Mouse (Mus musculus): ENCODE measurements around the gene Tmcc2.

Gene Tmcc2

GRCm38 (mm10) chr1:132342518-132342917 is 48.6 kb downstream of the Tmcc2 start:
- no peak for DNase-seq (ENCODE audit: low read depth, low spot score)

DNA sequence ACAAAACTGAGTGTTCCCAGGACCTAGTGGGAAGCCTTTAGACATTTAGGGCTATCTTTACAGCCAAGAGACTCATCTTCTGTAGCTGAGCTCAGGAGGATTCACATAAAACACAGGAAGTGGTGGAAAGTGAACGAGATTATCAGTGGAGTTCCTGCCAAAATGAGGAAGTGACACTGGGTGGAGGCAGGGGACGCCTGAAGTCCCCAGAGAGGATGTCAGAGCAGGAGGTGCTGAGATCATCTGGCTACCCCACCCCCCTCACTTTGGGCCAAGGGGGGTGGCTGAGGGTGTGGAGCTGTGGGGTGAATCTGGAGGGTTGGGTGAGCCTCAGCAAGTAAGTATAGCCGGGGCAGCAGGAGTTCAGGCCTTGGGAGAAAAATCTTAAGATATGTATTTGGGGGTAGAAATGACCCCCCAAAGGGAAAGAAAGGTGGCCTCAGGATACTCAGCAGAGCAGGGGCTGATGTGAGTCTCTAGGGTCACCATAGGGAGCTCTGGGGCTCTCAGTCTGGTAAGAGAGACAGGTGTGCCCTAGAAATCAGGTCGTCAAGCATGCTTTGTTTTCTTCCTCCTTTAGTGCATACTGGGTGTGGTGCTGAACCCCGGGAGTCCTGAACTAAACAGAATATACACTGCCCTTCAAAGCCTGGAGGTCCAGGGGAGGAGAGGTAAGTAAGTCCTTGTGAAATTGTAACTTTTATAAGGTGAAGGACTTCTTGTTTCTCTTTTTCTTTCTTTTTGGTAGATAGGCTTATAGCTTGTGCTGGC is 49.2 kb downstream of the Tmcc2 start:
- DNase-seq (ENCODE audit: low read depth, low spot score), result peak; percentile 82

- DNase-seq (ENCODE audit: low read depth, low spot score), result no peak
Measured at GRCm38 (mm10) chr1:132338027-132338660, 52.9 kb downstream of the Tmcc2 start.

- no peak for DNase-seq (ENCODE audit: low read depth, low spot score)
Measured at GRCm38 (mm10) chr1:132336921-132337320, 54.2 kb downstream of the Tmcc2 start.

DNA sequence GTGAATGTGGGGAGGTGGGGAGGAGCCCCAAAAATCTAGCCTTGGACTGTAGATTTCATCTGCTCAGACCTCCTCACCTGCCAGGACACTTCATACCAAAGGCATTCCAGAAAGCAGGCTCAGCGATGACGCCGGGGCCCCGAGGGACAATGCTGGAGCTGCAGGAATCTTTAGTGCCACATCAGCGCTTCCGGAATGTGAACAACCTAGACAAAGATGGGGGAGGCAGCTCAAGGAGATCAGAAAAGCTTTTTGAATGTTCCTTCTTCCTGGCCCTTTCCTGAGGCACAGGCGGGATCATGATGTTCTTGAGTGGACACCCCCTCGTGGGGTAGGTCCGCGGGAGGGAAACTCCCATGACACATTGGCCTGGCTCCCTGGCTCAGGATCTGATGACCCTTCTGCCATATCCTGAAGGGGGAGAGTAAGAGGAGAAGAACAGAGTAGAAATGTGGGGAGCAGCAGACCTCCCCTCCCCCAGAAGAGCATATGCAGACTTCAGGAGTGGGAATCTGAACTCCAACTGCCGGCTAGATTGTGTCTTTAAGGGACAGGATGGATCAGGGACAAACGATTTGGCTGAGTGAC is 55.6 kb downstream of the Tmcc2 start:
- no peak for DNase-seq (ENCODE audit: low read depth, low spot score)

DNA sequence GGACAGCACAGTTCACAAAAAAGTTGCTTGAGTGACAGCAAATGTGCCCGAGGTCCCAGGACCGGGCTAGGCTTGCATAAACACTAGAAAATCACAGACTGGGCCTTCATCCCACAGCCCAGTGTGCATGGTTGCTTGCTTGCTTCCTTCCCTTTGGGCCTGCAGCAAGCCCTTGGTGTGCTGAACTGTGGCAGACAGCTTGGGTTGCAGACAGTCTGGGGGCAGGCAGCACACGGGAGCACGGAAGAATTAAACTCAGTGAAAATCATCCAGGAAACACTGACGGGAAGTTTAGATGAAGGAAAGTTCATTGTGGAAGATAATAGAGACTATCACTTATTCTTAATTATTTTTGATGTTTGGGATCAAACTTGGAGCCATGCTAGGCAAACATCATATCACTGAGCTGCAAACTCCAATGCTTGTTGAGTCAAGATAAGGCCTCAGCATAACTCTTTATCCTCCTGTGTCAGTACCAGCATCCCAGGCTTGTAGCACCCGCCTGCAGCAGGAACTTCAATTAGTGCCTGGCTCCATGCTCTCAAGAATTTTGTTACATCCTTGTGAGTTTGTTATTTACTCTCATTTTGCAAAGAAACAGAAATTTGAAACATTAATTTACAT is 56.8 kb downstream of the Tmcc2 start:
- no peak for DNase-seq (ENCODE audit: low read depth, low spot score)

DNA sequence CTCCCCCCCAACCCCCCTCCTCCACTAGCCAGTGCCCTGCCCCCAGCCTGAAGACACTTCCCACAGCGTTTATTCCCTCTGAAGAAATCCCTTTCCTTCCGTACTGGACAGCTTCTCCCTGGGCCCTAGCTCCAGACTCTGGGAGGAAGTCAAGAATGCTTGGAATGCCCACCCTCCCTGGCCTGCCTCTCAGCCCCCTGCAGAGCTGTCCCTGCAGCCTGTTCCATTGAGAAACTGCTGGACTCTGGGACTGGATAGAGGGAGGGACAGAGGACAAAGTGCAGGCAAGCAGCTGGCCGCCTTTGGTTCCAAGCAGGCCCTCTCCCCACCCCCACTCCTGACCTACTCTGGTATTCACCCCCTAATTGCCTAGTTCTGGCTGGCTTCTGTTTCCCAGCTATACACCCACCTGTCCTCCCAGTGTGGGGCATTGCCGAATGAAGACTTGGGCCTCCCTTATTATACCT is 57.4 kb downstream of the Tmcc2 start:
- no peak for DNase-seq (ENCODE audit: low read depth, low spot score)

DNA sequence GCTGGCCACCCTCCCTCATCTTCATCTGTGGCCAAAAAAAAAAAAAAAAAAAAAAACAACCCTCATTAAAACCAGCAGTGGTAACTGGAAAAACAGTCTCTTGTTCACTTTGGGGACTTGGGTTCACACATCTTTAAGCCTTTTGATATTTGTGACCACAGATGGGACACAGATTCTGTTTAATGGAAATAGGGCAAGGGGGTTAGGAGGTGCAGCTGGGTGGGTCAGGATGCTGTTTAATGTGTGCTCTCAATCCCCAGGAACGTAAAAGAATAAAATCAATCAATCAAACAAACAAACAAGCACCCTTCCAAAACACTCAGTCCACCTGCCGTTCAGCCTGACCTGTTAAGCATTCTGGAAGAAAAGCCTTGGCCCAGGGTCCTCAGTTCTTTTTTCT is 57.9 kb downstream of the Tmcc2 start:
- DNase-seq (ENCODE audit: low read depth, low spot score), result no peak

DNA sequence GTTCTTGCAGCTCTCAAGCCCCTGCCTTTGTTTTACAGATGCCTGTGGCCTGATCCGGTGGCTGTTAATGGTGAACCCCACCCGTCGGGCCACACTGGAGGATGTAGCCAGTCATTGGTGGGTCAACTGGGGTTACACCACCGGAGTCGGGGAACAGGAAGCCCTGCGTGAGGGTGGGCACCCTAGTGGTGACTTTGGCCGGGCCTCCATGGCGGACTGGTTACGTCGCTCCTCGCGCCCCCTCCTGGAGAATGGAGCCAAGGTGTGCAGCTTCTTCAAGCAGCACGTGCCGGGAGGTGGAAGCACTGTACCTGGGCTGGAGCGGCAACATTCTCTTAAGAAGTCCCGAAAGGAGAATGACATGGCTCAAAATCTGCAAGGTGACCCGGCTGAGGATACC is 59.8 kb downstream of the Tmcc2 start:
- DNase-seq (ENCODE audit: low read depth, low spot score), result no peak

GRCm38 (mm10) chr1:132330397-132330796 is 60.7 kb downstream of the Tmcc2 start:
- no peak for DNase-seq (ENCODE audit: low read depth, low spot score)

DNA sequence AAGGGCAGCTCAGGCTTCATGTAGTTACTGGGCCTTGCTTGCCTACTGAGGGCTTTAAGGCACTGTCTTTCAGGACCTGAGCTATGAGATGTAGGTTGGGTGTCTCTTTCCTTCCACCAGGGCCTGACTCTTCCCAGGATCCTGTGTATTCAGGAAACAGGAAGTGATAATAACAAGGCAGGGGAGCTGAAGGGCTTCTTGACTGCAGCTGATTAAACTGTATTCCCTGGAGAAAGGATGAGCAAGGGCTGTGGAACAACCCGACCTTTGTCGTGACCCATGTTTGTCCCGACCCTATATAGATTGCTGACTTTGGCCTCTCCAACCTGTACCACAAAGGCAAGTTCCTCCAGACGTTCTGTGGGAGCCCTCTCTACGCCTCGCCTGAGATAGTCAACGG is 61.4 kb downstream of the Tmcc2 start:
- no peak for DNase-seq (ENCODE audit: low read depth, low spot score)

DNA sequence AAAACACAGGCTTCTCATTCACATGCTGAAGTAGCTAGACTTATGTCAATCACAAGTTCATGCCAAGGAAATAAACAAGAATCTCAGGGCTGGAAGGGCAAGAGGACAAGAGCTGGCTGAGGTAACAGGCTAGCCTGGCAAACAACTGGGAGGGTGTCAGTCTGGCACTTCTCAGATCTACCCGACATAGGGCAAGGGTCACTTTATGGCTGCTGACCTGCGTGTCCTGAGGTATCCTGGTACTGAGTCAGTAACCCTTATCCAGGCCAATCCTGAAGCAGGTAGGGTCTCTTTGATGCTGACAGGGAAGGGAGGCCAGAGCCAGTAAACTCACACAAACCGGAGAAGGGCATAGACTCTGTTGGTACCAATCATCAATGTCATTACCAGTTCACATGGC is 62.5 kb downstream of the Tmcc2 start:
- DNase-seq (ENCODE audit: low read depth, low spot score), result peak; percentile 34

GRCm38 (mm10) chr1:132327477-132327876 is 63.6 kb downstream of the Tmcc2 start:
- no peak for DNase-seq (ENCODE audit: low read depth, low spot score)

- no peak for DNase-seq (ENCODE audit: low read depth, low spot score)
Measured at GRCm38 (mm10) chr1:132326777-132327176, 64.3 kb downstream of the Tmcc2 start.

DNA sequence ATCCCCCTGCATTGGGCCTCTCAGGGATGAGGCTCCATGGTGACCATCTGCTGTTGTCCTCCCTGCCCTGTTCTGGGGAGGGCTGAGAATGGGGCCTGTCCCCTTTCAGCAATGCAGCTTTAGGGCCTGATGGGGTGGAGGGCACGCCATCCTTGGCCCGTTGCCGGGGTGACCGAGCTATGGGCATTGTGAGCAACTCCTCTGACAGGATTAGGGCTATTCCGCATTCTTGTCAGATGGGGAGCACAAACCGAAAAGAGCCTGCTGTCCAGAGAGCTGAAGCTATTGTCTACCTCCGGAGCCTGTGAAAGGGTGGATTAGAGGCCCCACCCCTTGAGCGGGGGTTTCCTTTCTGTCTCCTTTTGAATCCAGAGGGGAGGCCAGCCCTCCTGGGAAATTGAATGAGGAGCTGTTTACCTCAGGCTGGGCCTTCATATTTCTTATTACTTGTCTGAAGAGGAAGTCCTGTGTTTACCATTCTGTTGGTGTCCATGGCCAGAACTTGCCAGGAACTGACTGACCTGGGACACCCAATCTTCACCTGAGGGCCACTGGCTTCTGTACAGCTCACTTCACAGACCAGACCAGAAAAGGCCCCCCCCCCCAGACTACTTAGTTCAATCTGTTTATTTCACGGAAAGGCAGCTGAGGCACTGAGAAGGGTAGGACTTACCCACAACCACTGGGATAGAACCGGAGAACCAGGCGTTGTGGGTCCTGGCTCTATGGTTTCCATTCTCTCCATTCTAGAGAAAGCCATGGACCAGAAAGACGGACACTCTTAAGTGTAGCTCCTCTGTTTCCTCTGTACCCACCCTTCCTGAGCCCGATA is 68.2 kb downstream of the Tmcc2 start:
- no peak for DNase-seq (ENCODE audit: low read depth, low spot score)

- no peak for DNase-seq (ENCODE audit: low read depth, low spot score)
Measured at GRCm38 (mm10) chr1:132321821-132322580, 69.1 kb downstream of the Tmcc2 start.

- DNase-seq (ENCODE audit: low read depth, low spot score), result no peak
Measured at GRCm38 (mm10) chr1:132319242-132319641, 71.8 kb downstream of the Tmcc2 start.

DNA sequence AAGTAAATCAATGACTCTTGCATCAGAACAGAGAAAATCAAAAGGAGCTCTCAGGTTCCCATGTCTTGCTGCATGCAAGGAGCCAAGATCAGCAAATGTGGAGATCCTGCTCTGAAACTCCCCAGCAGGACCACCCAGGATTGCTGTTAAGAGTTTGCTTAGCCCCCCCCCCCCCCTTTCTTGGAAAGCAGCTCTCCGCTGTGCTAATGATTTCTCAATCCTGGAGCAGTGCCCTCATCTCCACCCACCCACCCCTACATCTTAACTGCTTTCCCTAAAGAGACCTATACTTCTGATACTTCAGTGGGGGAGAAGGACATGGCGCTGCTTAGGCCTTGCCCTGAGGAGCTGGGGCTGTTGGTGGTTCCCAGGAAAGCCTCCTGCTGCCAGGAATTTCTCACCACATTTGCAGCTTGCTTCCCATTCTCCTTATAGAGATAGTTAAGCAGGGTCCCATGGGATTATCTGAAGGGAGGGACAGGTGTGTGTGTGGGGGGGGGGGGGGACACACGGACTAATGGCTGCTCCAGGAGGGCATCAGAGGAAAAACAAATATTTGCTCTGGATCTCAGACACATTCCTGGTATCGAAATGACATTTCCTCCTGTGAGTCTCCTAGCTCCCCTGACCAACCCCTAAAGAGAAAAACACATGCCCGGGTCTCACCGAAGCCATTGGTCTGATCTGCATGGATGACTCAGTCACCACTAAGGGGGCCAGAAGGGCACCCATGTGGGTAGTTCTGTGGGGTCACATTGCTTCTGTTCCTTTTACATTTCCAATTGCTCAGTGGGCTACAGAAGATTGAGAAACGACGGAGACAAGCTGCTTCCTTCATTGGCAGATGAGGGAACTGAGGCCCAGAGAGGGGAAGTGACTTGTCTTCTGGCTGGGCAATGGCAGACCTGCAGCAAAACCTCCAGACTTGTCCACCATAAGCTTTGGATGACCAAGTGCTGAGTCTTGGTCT is 72.9 kb downstream of the Tmcc2 start:
- no peak for DNase-seq (ENCODE audit: low read depth, low spot score)

DNA sequence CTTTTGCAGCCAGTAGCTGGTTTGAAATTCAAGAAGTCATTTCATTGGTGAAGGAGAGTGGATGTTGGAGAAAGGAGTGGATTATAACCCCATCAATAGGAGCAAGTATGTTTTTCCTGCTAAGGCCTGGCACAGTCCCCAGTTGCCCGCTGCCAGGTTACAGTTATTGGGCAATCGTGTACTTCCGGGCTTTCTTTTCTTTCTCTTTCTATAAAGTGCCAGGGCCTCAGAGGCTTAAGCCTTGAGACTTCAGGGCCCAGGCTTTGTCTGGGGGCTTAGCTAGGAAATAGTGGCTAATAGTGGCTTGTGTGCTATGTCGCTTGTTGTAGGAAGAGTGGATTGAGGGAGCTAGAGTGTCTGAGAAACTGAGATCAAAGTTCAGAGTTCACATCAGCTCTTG is 73.7 kb downstream of the Tmcc2 start:
- no peak for DNase-seq (ENCODE audit: low read depth, low spot score)

GRCm38 (mm10) chr1:132316625-132316994 is 74.5 kb downstream of the Tmcc2 start:
- DNase-seq (ENCODE audit: low read depth, low spot score), result no peak

All from CD4-positive helper T cell, adult 2 months (primary cell).